Mouse (Mus musculus) liver, adult 2 months (tissue): ENCODE results near the gene Adgra1.

Experiments used
- CTCF ChIP-seq: fragments of 200-500 bp; IDR thresholded peaks from 2 replicates; pipeline ENCODE4 v1.5.1; 2011; ENCODE audit warnings: low read depth, low read length, control low read depth
- POLR2A ChIP-seq: fragments of 200-500 bp; IDR thresholded peaks from 2 replicates; pipeline ENCODE4 v1.6.1; 2011; ENCODE audit warnings: low read length, control low read depth; ENCODE audit not compliant: insufficient read depth; ENCODE audit errors: extremely low read depth

GRCm38 (mm10) chr7:139834036-139834435 is at the start of gene Adgra1:
- TF ChIP-seq CTCF (no peak), POLR2A (no peak)
